Mouse (Mus musculus): ENCODE results near the gene Rasl2-9.
"Not testable (repeated sequence)": the region's sequence is repeated elsewhere in the genome, so short reads cannot be mapped to it uniquely, and the experiment has no call there.

Gene Rasl2-9

DNA sequence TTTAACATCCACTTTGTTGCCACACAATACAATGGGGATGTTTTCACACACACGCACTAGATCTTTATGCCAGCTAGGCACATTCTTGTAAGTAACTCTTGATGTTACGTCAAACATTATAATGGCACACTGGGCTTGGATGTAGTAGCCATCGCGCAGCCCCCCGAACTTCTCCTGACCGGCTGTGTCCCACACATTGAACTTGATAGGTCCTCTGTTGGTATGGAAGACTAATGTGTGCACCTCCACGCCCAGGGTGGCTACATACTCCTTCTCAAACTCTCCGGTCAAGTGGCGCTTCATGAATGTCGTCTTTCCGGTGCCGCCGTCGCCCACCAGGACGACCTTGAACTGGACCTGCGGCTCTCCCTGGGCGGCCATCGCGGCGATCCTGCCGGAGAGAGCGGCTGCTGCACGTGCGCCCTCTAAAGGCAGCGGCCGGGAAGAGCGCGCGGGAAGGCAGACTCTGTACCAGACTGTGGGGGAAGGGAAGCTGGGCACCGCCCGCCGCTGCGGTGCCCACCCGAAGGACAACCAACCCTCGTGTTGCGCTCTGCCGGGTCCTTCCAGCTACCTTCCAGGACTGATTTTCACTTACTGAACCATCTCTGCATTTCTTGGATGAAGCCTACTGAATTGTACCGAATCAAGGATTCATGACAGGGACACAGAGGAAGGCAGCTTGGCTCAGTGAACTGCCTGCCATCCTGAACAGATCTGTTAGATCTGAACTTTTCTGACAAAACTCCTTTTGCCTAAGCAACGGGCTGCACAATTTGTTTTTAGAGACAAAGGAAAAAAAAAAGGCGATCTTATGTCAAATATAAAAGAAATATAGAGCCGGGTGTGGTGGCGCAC, at the start of gene Rasl2-9:
Gene Rasl2-9 (minus strand): TSS at position 402 of the 858 bp plus-strand sequence.
- no peak for DNase-seq (ENCODE audit: extremely low read depth, low read depth)

DNA sequence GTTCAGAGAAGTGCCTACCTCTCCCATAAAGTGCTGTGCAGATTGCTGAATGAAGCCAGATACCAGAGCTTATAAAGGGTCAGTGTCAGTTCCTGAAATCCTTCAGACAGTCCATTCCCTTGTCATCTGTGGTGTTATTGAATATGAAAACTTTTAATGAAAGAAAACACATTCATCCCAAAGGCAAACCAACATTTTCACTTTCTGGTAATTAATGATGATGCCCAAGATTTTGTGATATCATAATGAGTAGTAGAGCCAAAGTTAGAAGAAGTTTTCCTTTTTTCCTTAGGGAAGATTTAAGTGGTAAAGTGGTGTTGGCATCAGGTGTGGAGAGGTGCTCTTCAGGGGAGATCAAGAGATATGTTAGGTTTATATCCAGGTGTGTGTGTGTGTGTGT, 23.8 kb upstream of the Rasl2-9 start, which contains the start of gene Vmn1r55:
Gene Vmn1r55 (minus strand): TSS at position 101 of the 400 bp plus-strand sequence.
- DNase-seq (ENCODE audit: extremely low read depth, low read depth): not testable (repeated sequence)

DNA sequence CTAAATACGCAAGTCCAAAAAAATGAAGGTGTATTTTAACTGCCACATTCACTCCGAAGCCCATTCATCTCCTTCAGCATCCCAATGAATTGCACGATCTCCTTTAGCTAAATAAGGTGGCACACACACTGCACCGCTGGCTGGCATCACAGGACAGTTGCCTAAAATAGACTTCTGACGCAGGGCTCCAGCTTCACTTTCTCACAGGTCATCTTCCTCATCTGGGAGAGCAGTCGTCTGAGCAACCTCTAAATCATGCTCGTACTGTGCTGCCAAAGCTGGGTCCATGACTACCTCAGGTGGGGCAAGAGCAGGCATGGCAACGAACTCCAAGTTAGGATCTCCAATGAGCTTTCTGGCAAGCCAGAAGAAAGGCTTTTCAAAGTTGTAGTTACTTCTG, 672 bp downstream of the Rasl2-9 start:
- DNase-seq (ENCODE audit: extremely low read depth, low read depth): no peak

DNA sequence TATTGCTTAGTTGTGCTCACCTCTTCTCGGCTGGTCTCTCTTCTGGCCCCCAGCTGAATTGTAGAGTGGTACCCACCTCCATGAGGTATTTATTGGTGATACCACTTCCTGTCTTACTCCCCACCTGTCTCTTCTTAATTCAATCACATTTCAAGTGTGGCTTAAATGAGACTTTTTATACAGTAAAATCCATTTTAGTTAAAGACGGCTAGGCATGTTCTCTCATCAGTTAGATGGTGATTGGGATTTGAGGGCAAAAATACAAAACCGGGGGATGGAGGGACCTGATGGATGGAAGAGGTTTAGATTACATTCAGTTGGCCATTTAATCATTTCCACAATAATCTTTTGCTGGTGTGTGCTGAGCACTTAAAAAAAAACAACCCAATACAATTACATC, 8.9 kb downstream of the Rasl2-9 start, which contains the start of gene Rfpl4:
Gene Rfpl4 (minus strand): TSS at position 101 of the 400 bp plus-strand sequence.
- no peak for DNase-seq (ENCODE audit: extremely low read depth, low read depth)

DNA sequence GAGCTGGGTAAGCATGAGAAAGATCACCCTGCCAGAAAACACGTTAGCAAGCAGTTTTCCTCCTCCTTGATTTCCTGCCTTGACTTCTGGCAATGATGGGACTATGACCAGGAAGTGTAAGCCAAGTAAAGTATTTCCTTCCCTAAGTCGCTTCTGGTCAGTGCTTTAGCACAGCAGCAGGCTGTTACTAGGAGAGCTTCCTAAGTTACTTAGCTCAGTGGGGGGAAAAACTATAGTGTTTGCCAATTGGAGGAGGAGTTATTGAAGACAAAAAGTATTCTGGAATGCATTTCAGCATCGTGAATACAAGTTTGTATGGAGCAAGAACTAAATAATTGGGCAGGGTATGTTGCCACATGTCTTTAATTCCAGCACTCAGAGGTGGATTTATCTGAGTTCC, 13.0 kb downstream of the Rasl2-9 start:
- DNase-seq (ENCODE audit: extremely low read depth, low read depth): no peak

DNA sequence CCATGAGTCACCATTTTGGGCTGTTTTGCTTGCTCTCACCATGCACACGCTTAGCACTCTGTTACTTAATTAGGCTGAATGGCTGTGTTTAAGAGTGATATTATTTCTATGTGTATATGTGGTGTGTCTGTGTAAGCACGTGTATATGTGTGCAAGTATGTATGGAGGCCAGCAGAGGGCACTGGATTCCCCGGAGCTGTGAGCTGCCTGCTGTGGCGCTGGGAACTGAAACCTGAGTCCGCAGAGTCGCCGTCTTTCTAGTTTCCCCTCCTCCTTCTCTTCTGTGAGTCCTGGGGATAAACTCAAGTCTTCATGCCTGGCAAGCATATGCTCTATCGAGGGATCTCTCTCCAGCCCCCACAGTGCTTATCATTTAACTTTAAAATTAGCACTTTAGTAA, 16.4 kb downstream of the Rasl2-9 start:
- DNase-seq (ENCODE audit: extremely low read depth, low read depth): no peak

DNA sequence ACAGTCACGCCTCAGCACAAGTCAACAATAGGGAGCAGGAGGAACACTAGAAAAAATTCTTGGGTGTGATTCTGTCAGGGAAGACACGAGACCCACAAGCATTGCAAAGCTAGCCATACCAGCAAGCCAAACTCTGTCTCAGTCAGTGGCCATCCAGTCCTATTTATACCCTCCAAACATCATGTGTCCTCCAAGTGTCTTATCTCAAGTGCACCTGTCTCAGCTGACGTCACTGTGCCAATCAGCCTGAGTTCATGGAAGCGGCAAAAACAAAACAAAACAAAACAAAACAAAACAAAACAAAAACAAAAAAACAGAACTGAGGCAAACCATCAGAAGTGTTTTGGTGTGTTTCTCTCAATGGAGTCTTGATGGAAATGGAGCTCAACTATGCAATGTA, 17.5 kb downstream of the Rasl2-9 start:
- DNase-seq (ENCODE audit: extremely low read depth, low read depth): no peak

DNA sequence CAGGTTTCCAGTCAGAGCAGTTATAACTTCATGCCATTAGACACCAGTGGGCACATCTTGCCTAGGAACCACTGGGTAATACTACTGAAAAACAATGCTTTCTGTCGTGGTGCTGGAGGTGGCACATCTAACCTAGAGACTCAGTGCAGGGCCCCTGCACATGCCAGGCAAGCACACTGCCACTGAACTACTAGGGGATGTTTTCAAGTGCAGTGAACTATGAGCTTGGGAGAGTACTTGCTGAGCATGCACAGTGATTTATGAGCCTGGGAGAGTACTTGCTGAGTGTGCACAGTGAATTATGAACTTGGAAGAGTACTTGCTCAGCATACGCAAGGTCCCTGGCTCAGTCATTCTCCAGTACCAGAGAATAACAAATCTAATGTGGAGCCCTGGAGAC, 23.2 kb downstream of the Rasl2-9 start:
- no peak for DNase-seq (ENCODE audit: extremely low read depth, low read depth)

DNA sequence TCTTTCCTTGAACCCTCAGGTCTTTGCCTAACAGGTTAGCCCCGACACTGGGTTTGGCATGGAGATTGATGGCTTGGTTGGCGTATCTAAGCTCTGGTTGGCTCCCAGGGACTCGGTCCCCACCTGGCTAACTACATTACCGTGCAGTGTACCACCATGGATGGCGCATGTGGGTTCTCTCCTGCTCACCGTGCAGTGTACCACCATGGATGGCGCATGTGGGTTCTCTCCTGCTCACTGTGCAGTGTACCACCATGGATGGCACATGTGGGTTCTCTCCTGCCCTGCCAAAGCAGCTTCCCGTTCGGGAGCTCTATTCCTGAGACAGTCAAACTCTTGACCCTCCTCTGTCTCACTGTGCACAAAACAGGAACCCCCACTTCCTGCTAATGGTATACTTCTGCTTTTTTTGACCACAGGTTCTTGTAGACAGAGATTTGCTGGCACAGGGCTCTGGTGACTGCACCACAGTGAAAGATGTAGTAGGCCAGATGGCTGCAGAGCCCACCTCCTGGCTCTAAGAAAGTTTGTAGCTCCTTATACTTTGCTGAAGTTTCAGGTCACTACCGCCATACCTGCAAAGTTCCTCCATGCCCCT, 24.6 kb downstream of the Rasl2-9 start:
- peak; percentile 91 for DNase-seq (ENCODE audit: extremely low read depth, low read depth)

DNA sequence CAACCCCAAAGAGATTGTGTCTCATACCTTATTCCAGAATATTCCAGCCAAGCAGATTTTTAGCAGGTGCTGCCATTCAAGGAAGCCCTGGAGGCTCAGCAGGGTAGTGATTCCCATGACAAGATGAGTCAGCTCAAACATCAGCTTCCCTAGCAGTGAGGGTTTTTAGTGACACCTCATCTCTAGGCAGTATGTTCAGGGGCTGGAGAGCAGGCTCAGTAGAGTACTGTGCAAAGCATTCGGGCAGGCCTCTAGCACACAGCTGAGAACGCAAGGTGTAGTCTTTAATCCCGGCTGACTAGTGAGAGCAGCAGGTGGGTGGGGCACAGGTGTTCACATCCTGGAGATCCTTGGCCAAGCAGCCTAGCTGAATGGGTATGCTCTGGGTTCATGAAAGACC, 26.0 kb downstream of the Rasl2-9 start:
- no peak for DNase-seq (ENCODE audit: extremely low read depth, low read depth)

DNA sequence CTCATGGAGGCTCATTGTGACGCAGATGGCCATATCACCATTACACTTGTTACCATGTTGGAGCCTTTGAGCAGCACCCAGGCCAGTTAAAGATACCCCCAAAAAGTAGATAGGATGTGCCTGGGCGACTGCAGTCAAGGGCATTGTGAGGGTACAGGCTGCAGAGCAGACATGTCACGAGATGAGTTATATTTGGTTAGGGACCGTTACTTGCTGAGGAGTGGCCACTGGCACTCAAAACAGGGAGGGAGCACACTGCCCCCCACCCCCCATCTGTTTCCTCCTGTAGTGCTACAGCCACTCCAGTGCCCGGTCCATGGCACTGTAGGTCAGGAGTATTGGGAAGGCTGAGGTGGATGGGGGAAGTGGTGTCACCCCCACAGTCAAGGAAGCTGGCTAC, 27.0 kb downstream of the Rasl2-9 start:
- DNase-seq (ENCODE audit: extremely low read depth, low read depth): no peak

DNA sequence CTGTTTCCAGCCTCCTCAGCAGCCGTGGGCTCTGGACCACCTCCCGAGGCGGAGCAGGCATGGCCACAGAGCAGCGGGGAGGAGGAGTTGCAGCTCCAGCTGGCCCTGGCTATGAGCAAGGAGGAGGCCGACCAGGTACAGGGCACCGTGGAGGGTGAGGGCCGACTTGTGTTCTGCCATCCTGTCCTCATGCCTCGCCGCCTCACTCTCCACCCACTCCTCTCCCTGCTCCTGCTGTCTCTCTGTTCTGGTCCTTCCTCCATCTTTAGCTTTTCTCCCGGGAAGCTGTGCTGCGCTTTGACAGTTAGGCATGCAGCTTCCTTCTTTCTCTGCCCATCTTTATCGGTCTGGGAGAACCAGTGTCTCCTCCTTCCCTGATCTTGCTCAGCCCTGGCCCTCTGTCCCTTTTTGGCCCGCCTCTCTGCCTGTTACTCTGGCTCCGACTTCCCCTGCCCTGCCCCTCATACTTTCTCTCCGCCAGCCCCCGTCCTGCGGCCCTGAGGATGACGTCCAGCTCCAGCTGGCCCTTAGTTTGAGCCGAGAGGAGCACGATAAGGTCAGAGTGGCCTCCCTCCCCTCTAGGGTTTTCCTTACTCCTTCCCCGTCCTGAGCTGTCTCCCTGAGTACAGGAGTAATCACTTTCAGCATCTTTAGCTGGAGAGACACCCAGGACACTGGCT, 32.8 kb downstream of the Rasl2-9 start:
- DNase-seq (ENCODE audit: extremely low read depth, low read depth): no peak

DNA sequence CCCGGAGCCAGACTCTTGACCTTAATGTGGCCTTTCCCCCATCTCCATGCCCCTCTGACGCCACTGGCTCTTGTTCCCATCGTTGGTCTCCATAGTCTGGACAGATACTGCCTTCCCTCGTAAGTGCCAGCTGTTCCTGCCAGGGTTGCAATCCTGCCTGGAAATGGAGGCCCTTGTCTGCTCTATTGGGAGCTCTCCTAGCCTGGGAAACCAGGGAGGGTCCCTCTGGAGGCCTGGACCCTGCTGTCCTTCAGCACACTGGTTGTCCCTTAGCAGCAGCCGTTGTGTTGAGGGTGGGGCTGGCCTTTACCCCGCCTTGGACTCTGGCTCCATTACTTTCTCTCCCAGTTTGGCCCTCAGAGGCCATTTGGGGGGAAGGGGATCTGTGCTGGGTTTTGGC, 33.4 kb downstream of the Rasl2-9 start:
- no peak for DNase-seq (ENCODE audit: extremely low read depth, low read depth)

DNA sequence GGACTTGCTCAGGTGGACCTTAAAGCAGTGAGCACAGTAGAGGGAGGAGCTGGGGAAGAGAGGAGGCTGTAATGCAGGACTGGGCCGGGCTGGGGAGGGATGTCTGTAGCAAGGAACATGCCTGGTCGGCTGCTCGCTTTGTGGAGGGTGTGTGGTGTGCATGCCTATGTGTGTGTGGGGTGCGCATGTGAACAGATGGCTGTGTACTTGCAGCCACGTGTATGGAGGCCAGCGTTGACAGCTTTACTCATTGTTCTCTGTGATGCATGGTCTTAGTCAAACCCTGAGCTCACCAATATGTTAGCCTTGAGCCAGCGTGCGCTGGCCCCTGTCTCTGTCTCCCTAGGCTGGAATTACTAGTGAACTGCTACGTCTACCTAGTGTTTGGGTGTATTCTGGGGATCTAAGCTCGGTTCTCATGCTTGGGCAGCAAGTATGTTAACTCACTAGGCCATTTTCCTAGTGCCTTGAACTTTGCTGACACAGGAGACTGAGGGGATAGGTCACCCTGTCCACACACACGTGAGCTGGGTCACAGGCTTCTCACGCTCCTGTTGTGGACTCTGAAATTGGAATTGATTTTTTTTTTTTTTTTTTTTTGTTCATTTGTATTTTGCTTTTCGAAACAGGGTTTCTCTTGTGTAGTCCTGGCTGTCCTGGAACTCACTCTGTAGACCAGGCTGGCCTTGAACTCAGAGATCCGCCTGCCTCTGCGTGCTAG, 34.6 kb downstream of the Rasl2-9 start:
- no peak for DNase-seq (ENCODE audit: extremely low read depth, low read depth)

DNA sequence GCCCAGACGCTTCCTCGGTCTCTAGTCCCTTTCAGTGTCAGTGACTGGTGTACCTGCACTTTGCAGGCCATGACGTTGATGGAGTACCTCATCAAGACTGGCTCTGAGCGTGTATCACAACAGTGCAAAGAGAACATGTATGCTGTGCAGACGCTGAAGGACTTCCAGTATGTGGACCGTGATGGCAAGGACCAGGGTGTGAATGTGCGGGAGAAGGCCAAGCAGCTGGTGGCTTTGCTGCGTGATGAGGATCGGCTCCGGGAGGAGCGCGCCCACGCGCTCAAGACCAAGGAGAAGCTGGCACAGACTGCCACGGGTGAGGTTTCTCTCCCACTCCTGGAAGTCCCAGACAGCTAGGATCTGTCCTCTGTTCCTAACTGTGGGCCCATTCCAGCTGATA, 35.9 kb downstream of the Rasl2-9 start:
- DNase-seq (ENCODE audit: extremely low read depth, low read depth): no peak

DNA sequence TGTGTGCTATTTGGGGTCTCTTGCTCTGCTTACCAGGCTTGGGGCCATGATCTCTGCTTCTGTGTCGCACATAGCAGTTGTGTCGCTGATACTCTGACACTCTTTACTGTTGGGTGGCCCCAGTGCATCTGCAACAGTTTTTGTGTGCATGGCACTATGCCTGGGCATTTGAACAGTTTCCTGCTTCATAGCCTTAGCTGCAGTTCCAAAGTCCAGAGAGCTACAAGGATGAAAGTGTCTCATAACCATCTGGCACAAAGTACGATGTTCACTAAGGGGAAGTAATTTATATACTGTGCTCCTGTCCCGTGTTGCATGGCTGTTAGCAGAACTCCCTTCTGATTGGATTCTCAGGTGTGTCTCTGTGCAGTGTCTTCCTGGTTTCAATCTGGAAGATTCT, 37.9 kb downstream of the Rasl2-9 start:
- DNase-seq (ENCODE audit: extremely low read depth, low read depth): no peak

DNA sequence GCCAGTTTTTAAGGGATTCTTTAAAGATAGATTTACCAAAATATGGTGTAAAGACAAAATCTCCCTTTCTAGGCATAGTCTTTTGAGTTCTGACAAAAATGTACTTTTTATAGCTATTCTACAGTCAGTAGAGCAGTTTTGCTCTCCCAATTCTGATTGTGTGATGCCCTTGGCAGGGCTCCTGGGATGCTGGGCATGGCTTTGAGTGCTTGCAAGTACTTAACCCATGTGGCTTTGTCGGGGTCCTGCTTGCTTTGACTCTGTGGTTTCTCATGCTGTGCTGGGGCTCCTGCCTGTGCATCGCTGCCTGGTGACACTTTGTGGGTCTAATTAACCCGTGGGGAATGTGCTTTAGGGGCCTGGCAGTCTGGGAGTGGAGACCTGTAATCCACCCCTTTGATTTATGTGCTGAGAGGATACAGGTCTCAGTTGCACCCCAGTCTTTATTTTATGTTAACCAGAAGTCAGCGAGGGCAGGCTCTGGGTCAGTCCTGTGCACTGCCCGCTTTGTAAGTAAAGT, 38.8 kb downstream of the Rasl2-9 start:
- no peak for DNase-seq (ENCODE audit: extremely low read depth, low read depth)

DNA sequence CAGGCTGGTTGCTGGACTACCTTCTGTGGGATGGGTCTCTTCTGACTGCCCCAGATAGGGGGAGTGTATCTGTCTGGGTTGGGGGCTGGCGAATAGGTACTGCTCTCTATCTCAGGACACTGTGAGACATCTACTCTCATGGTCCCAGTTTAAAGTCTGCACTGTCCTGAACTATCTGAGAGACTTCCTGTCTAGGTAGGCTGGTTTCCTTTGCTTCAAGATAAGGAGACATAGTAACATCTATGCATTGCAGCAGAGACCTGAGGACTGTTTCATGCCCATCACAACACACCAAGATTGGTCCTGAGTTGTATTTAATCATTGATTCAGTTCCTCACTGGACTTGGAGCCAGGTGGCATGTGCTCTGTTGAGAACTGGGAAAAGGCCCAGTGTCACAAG, 40.2 kb downstream of the Rasl2-9 start:
- no peak for DNase-seq (ENCODE audit: extremely low read depth, low read depth)

DNA sequence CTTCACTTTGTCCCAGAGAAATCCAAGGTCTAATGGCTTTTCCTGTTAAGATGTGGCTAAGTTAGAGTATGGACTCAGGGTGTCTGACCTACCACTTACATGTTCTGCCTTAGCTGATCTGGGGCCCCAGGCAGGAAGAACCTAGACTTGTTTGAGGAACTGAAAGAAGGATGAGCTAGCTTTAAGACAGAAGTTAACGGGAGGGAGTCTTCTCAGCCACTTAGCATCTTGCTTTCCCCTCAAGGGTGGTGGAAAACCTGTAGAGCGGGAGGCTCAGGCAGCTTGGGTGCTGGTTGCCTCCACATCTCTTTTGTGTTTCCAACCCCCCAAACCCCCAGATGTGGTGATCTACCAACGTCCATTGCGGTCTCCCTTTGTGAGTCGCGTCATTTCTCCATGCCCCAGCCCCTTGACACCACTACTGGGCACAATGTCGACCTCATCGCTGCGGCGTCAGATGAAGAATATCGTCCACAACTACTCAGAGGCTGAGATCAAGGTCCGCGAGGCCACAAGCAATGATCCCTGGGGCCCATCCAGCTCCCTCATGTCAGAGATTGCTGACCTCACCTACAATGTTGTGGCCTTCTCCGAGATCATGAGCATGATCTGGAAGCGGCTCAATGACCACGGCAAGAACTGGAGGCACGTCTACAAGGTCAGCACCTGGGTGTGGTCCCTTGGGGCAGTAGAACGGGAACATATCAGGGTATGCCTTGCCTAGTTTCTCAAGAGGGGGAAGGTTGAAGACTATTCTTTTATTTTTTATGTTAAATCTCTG, 42.2 kb downstream of the Rasl2-9 start:
- no peak for DNase-seq (ENCODE audit: extremely low read depth, low read depth)

DNA sequence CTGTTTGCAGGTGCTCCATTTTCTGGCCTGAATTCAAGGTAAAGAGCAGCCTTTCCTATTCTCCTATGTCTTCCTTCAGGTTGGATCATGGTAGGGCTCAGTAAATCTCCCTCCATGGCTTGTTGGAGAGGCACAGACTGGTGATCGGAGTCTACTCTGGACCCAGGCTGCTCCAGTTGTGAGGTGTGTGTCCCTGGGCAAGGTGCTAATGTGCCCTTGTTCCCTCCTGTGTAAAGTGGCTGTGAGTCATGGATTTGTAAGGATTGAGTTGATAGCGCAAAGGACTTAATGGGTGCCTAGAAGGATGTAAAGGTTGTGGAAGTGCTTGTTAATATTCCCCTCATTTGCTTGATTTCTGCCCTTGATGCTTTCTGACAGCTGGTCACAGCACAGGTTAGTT, 43.8 kb downstream of the Rasl2-9 start:
- no peak for DNase-seq (ENCODE audit: extremely low read depth, low read depth)

DNA sequence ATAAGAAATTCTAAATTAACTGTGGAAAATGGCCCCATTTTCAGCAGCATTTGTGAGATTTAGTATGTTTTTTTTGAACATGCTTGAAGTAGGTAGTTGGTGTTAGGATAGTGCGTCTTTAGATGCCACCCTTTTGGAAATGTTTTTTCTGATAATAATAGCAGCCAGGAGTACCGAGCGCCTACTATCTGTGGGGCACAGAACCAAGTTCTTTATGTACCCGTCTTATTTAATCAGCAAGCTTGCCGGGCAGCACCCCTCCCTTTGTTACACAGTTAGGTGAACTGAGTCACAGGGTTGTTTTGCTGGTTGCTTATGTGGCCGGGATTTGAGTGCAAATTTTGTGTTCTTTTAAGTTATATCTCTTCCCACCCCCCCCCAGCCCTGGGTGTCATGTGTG, 44.5 kb downstream of the Rasl2-9 start:
- DNase-seq (ENCODE audit: extremely low read depth, low read depth): no peak

All from MEL-GATA-1-ER (cell line).